Mouse (Mus musculus): ENCODE results near the gene Arhgap24. TPM values are rescaled to one million over a fixed set of nuclear protein-coding genes. Genes with fewer than 3 reads are reported as not detected.

The Arhgap24 gene
- polyA plus RNA-seq, 1 experiment = not detected

GRCm38 (mm10) chr5:102817641-102818040, 336.4 kb downstream of the Arhgap24 start:
- no peaks in the 10 kb centered on the region for H3K4me1 ChIP-seq (ENCODE audit: control insufficient read depth)
- no peaks in the 10 kb centered on the region for H3K36me3 ChIP-seq (ENCODE audit: control insufficient read depth)
- TF ChIP-seq TAL1 (IDR thresholded peaks at IDR 0.05; ENCODE audit: low read length) (no peak), GATA1 (IDR thresholded peaks at IDR 0.05; ENCODE audit: low read length) (no peak)
- no peaks in the 10 kb centered on the region for H3K9me3 ChIP-seq (ENCODE audit: control insufficient read depth, low read length)
- H3K4me3 ChIP-seq (replicated peaks) = no peak overlapping the region
- no peaks in the 10 kb centered on the region for H3K27me3 ChIP-seq (ENCODE audit: control insufficient read depth)

- Histone ChIP-seq H3K4me1 (ENCODE audit: control insufficient read depth) (no peaks in the 10 kb centered on the region), H3K9me3 (ENCODE audit: control insufficient read depth, low read length) (no peaks in the 10 kb centered on the region), H3K36me3 (ENCODE audit: control insufficient read depth) (no peaks in the 10 kb centered on the region), H3K4me3 (replicated peaks) (no peak overlapping the region), H3K27me3 (ENCODE audit: control insufficient read depth) (no peaks in the 10 kb centered on the region)
- no peak for TF ChIP-seq GATA1 (IDR thresholded peaks at IDR 0.05; ENCODE audit: low read length)
- TF ChIP-seq TAL1 (IDR thresholded peaks at IDR 0.05; ENCODE audit: low read length) = no peak
Measured at GRCm38 (mm10) chr5:102825538-102825937, 344.3 kb downstream of the Arhgap24 start.

DNA sequence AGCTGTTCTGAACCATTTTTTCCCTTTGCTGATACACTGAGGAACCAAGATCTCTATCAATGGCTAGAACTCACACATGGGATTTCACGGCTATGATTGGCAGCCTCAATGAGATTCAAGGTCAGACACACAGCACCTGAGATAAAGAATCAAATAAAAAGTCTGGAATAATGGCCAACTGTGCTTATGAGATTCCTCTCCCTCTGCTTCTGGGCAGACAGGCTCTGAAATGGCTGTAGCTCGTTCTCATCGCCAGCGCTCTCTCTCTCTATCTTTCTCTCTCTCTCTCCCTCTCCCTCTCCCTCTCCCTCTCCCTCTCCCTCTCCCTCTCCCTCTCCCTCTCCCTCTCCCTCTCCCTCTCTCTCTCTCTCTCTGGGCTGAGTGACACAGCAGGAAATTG, 357.9 kb downstream of the Arhgap24 start:
- H3K4me1 ChIP-seq (ENCODE audit: control insufficient read depth) = no peaks in the 10 kb centered on the region
- no peaks in the 10 kb centered on the region for H3K36me3 ChIP-seq (ENCODE audit: control insufficient read depth)
- no peaks in the 10 kb centered on the region for H3K27me3 ChIP-seq (ENCODE audit: control insufficient read depth)
- H3K9me3 ChIP-seq (ENCODE audit: control insufficient read depth, low read length) = no peaks in the 10 kb centered on the region
- TF ChIP-seq TAL1 (IDR thresholded peaks at IDR 0.05; ENCODE audit: low read length) = no peak
- TF ChIP-seq GATA1 (IDR thresholded peaks at IDR 0.05; ENCODE audit: low read length) = no peak
- no peak overlapping the region for H3K4me3 ChIP-seq (replicated peaks)

DNA sequence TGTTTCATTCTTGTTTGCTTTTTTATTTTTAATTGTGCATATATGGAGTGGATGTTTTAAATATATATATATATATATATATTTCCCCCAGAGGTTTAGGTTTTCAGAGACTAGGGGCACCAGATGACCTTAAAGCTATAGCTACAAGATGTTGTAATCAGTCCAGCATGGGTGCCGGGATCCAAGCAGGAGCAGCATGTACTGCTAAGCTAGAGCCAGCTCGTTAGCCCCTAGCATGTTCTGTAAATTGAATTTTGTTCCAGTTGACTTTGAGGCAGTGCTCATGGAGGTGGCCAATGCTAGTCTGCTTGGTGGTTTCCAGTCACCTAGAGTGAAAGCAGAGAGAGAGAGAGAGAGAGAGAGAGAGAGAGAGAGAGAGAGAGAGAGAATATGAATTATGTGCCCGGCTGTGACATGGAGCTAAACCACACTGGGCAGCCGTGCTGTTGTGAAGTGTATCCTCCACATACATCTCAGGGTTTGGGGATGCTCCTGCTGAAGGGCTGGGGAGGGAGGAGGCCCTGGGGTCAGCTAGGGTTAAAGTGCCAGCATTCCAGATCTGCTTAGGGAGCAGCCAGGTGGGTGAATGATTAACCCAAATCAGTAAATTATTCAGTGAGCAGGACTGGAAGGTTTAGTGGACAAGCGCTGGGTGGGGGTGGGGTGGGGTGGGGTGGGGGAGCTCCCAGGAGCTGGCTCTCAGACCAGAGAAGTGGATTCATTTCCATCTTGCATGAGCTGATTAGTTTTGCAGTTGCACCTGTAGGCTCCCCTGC, 362.9 kb downstream of the Arhgap24 start:
- Histone ChIP-seq H3K4me1 (ENCODE audit: control insufficient read depth) (no peaks in the 10 kb centered on the region), H3K36me3 (ENCODE audit: control insufficient read depth) (no peaks in the 10 kb centered on the region), H3K27me3 (ENCODE audit: control insufficient read depth) (no peaks in the 10 kb centered on the region), H3K9me3 (ENCODE audit: control insufficient read depth, low read length) (no peaks in the 10 kb centered on the region), H3K4me3 (replicated peaks) (no peak overlapping the region)
- TF ChIP-seq TAL1 (IDR thresholded peaks at IDR 0.05; ENCODE audit: low read length) (no peak), GATA1 (IDR thresholded peaks at IDR 0.05; ENCODE audit: low read length) (no peak)

DNA sequence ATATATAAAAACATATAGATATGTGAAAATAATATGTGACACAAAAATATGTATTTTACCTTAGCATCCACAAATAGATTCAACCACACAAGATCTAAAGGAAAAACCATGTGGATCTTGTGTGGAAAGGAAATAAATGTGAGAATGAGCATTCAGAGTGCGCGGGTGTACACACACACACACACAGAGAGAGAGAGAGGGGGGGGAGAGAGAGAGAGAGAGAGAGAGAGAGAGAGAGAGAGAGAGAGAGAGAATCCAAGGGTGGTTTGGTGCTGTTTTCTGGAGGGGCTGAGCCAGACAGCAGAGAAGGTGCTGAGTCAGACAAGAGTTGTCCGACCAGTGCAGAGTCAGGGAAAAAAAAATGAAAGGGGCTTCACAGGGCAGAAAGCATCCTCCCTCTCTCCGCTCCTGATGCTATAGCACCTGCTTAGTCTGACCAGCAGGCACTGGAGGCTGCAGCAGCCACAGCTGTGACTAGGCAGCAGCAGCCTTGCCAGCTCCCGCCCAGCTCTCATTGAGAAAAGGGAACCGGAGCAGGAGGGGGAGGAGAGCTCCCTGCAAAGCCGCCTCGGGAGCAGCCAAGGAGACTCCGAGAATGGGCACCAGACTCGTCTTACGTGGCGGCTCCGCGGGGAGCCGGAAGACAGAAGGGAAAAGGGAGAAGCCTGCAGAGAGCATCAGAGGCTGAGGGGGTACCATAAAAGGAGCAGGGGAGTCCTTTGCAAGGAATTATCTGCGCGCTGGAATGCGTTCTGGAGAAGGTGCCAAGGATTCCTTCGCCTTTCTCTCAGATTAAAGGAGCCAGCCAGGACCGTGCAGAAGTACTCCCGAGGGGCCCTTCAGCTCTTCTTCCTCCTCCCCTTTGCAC, 363.8 kb downstream of the Arhgap24 start:
- H3K4me1 ChIP-seq (ENCODE audit: control insufficient read depth) = no peaks in the 10 kb centered on the region
- TF ChIP-seq GATA1 (IDR thresholded peaks at IDR 0.05; ENCODE audit: low read length) (no peak), TAL1 (IDR thresholded peaks at IDR 0.05; ENCODE audit: low read length) (no peak)
- peak overlapping the region; percentile 29 for H3K4me3 ChIP-seq (replicated peaks)
- H3K27me3 ChIP-seq (ENCODE audit: control insufficient read depth) = no peaks in the 10 kb centered on the region
- no peaks in the 10 kb centered on the region for H3K36me3 ChIP-seq (ENCODE audit: control insufficient read depth)
- no peaks in the 10 kb centered on the region for H3K9me3 ChIP-seq (ENCODE audit: control insufficient read depth, low read length)

DNA sequence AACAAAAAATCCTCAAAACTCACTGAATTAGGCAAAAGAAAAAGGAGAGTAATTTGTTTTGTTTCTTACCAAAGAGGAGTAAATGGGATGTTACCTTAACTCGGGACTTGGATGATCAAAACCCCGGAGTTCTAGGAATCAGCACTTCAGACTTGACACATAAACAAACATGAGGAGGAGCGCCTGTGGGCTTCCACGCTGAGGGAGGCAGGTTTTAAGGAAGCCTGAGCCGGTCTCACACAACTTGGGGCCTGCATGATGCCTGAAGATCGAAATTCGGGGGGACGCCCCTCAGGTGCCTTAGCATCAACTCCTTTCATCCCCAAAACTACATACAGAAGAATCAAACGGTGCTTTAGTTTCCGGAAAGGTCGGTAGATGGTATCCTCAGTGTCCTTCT, 364.6 kb downstream of the Arhgap24 start:
- no peak for TF ChIP-seq TAL1 (IDR thresholded peaks at IDR 0.05; ENCODE audit: low read length)
- no peak for TF ChIP-seq GATA1 (IDR thresholded peaks at IDR 0.05; ENCODE audit: low read length)
- Histone ChIP-seq H3K36me3 (ENCODE audit: control insufficient read depth) (no peaks in the 10 kb centered on the region), H3K4me1 (ENCODE audit: control insufficient read depth) (no peaks in the 10 kb centered on the region), H3K4me3 (replicated peaks) (no peak overlapping the region), H3K27me3 (ENCODE audit: control insufficient read depth) (no peaks in the 10 kb centered on the region), H3K9me3 (ENCODE audit: control insufficient read depth, low read length) (no peaks in the 10 kb centered on the region)

DNA sequence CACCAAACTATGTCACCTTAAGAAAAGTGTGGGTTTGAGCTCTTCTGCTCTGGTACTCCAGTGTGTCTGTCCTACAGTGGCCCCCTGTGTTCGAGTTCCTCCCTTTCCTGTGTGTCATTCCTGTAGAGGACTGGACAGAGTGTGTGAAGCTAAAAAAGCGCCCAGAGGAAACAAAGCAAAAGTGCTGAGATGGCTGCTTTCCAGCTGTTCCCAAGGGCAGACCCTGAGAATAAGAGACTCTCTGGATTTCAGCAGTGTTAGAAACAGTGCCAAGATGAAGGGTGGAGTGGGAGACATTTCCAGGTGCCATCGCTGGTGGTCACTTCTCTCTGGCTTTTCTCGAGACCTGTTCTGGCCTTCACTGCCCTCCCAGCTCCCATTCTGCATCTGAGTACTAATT, 366.7 kb downstream of the Arhgap24 start:
- no peaks in the 10 kb centered on the region for H3K27me3 ChIP-seq (ENCODE audit: control insufficient read depth)
- no peaks in the 10 kb centered on the region for H3K4me1 ChIP-seq (ENCODE audit: control insufficient read depth)
- H3K36me3 ChIP-seq (ENCODE audit: control insufficient read depth) = no peaks in the 10 kb centered on the region
- no peaks in the 10 kb centered on the region for H3K9me3 ChIP-seq (ENCODE audit: control insufficient read depth, low read length)
- H3K4me3 ChIP-seq (replicated peaks) = no peak overlapping the region
- TF ChIP-seq GATA1 (IDR thresholded peaks at IDR 0.05; ENCODE audit: low read length) (no peak), TAL1 (IDR thresholded peaks at IDR 0.05; ENCODE audit: low read length) (no peak)

DNA sequence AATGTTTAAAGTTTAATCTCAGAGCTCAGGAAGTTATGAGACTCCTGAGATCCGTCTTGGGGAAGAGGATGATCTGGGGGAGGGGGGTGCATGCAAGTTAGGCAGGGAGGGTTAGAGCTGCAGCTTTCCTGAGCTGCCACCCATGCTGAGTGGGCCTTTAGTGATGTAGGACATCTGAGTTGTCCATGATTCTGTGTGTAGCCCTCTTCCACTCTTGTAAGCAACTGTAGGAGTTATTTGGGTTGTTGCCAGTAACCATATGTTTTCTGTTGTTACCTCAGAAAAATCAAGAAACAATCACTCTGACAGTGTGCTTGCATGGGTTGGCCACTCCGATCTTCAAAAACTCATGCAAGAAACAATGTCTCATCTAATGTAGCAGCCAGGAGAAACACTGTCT, 370.6 kb downstream of the Arhgap24 start:
- no peak overlapping the region for H3K4me3 ChIP-seq (replicated peaks)

DNA sequence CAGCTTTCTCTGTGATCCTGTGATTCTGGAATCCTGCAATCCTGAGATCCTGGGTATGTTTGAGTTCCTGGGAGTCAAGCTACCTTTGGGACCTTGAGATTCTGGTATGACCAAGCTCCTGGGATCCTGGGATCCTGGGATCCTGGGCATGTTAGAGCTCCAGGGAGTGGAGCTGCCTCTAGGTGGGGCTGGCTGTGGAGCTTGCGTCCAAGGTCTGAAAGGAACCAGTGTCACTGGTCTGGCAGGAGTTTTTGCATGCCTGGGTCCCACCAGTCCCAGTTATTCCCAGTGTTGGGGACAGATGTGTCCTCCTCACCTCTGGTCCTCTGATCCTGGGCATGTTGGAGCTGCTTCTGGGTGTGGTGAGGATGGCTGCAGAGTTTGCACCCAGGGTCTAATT, 372.6 kb downstream of the Arhgap24 start:
- Histone ChIP-seq H3K27me3 (ENCODE audit: control insufficient read depth) (no peaks in the 10 kb centered on the region), H3K9me3 (ENCODE audit: control insufficient read depth, low read length) (no peaks in the 10 kb centered on the region), H3K4me1 (ENCODE audit: control insufficient read depth) (no peaks in the 10 kb centered on the region), H3K4me3 (replicated peaks) (no peak overlapping the region), H3K36me3 (ENCODE audit: control insufficient read depth) (no peaks in the 10 kb centered on the region)
- TF ChIP-seq GATA1 (IDR thresholded peaks at IDR 0.05; ENCODE audit: low read length) = no peak
- no peak for TF ChIP-seq TAL1 (IDR thresholded peaks at IDR 0.05; ENCODE audit: low read length)

More for the DNA sequence above, 370.6 kb downstream of the Arhgap24 start:
- Histone ChIP-seq H3K4me1 (ENCODE audit: control insufficient read depth) (no peaks in the 10 kb centered on the region), H3K36me3 (ENCODE audit: control insufficient read depth) (no peaks in the 10 kb centered on the region), H3K27me3 (ENCODE audit: control insufficient read depth) (no peaks in the 10 kb centered on the region), H3K9me3 (ENCODE audit: control insufficient read depth, low read length) (no peaks in the 10 kb centered on the region)
- TF ChIP-seq TAL1 (IDR thresholded peaks at IDR 0.05; ENCODE audit: low read length) = no peak
- no peak for TF ChIP-seq GATA1 (IDR thresholded peaks at IDR 0.05; ENCODE audit: low read length)

Data from erythroblast, embryonic 14.5 days (primary cell).